Mouse (Mus musculus) heart, adult 2 months (tissue): ENCODE results near the gene Nudcd3.

Experiments
- CTCF ChIP-seq: fragments of 200-600 bp; IDR thresholded peaks from 2 replicates; pipeline ENCODE4 v1.8.1; 2022; ENCODE audit warnings: antibody characterized with exemption, mild to moderate bottlenecking, moderate library complexity
- EP300 ChIP-seq: fragments of 200-500 bp; IDR thresholded peaks from 2 replicates; pipeline ENCODE4 v1.6.1; 2011; ENCODE audit warnings: low read depth, low read length, control low read depth; ENCODE audit not compliant: insufficient read depth
- POLR2A ChIP-seq: fragments of 200-500 bp; IDR thresholded peaks from 2 replicates; pipeline ENCODE4 v1.6.1; 2011; ENCODE audit warnings: mild to moderate bottlenecking, low read depth, low read length, control low read depth; ENCODE audit not compliant: insufficient read depth

- TF ChIP-seq EP300 (no peak), CTCF (no peak), POLR2A (no peak)
Measured at GRCm38 (mm10) chr11:6067160-6067559, 133.1 kb downstream of the Nudcd3 start.
